Mouse (Mus musculus): ENCODE measurements around the gene Igsf3. TPM values are rescaled to one million over a fixed set of nuclear protein-coding genes. Genes with fewer than 3 reads are reported as not detected.

The Igsf3 gene
- total and polyA plus RNA-seq, 2 experiments from 2014 or later = 84.2 to 102 TPM

- Histone ChIP-seq H3K9ac (replicated peaks; ENCODE audit: low read length, poor library complexity, severe bottlenecking) (peak overlapping the region; percentile 52), H3K9me3 (ENCODE audit: low read length) (no peaks in the 10 kb centered on the region), H3K27me3 (ENCODE audit: insufficient read depth, low read length) (no peaks in the 10 kb centered on the region), H3K4me1 (ENCODE audit: insufficient read depth, low read length) (peaks cover 45% of the 10 kb centered on the region), H3K27ac (ENCODE audit: low read depth, low read length) (no peak overlapping the region; the same call in 1 of the 2 replicates), H3K4me2 (ENCODE audit: low read depth, low read length, poor library complexity, severe bottlenecking) (peak overlapping the region; percentile 86), H3K36me3 (ENCODE audit: insufficient read depth, low read length) (no peaks in the 10 kb centered on the region), H3K4me3 (ENCODE audit: low read depth, low read length) (peak overlapping the region; percentile 90)
- DNase-seq (ENCODE audit: low spot score) (peak; percentile 40), ATAC-seq (ENCODE audit: low FRiP score) (no peak)
- WGBS = 17% methylated on average over 4 of the region's 4 CpGs
- no peak for TF ChIP-seq CTCF (IDR thresholded peaks at IDR 0.05)
Observed at GRCm38 (mm10) chr3:101379789-101380188, 2.9 kb downstream of the Igsf3 start.

- no peak for TF ChIP-seq CTCF (IDR thresholded peaks at IDR 0.05)
- WGBS = 92% methylated on average over 5 of the region's 5 CpGs
- Histone ChIP-seq H3K27me3 (ENCODE audit: insufficient read depth, low read length) (no peaks in the 10 kb centered on the region), H3K4me2 (ENCODE audit: low read depth, low read length, poor library complexity, severe bottlenecking) (peak overlapping the region; percentile 86), H3K27ac (ENCODE audit: low read depth, low read length) (no peak overlapping the region), H3K4me1 (ENCODE audit: insufficient read depth, low read length) (peaks cover 49% of the 10 kb centered on the region), H3K9ac (replicated peaks; ENCODE audit: low read length, poor library complexity, severe bottlenecking) (no peak overlapping the region), H3K36me3 (ENCODE audit: insufficient read depth, low read length) (no peaks in the 10 kb centered on the region), H3K9me3 (ENCODE audit: low read length) (no peaks in the 10 kb centered on the region), H3K4me3 (ENCODE audit: low read depth, low read length) (peak overlapping the region; percentile 90; the same call in 1 of the 2 replicates)
- no peak for ATAC-seq (ENCODE audit: low FRiP score)
- no peak for DNase-seq (ENCODE audit: low spot score)
Observed at GRCm38 (mm10) chr3:101381691-101382090, 4.8 kb downstream of the Igsf3 start.

GRCm38 (mm10) chr3:101382751-101383150 is 5.9 kb downstream of the Igsf3 start:
- DNase-seq (ENCODE audit: low spot score) = no peak
- Histone ChIP-seq H3K4me2 (ENCODE audit: low read depth, low read length, poor library complexity, severe bottlenecking) (peak overlapping the region; percentile 86), H3K36me3 (ENCODE audit: insufficient read depth, low read length) (no peaks in the 10 kb centered on the region), H3K27me3 (ENCODE audit: insufficient read depth, low read length) (no peaks in the 10 kb centered on the region), H3K4me1 (ENCODE audit: insufficient read depth, low read length) (peaks cover 50% of the 10 kb centered on the region), H3K9me3 (ENCODE audit: low read length) (no peaks in the 10 kb centered on the region), H3K4me3 (ENCODE audit: low read depth, low read length) (peak overlapping the region; percentile 13; the same call in 1 of the 2 replicates), H3K27ac (ENCODE audit: low read depth, low read length) (no peak overlapping the region), H3K9ac (replicated peaks; ENCODE audit: low read length, poor library complexity, severe bottlenecking) (no peak overlapping the region)
- no peak for ATAC-seq (ENCODE audit: low FRiP score)
- WGBS = 29% methylated on average over 4 of the region's 4 CpGs
- TF ChIP-seq CTCF (IDR thresholded peaks at IDR 0.05) = no peak

DNA sequence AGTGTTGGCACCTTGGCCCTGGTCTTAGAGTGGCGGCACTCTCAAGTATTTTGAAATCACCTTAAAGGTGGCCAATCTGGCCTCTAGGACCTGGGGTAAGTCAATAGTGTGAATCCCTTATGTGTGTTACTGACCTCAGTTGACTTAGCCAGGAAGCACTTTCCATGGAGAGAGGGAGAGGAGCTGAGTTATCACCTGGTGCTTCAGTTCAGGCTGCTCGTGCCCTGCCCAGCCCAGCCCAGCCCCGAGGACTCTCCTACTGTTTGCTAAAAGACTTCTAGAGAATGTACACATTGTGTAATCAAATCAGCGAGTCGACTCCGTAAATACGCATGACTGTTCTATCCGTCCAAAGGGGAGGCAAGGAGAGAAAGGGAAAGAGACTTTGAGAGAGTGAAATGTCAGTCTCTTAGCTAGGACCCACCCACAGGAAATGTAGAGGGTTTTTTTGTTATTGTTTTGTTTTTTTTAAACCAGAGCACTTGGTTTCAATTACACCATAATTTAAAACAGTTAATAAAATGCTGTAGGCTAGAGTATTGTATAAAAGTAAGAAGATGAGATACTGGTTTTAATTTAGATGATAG is 9.6 kb downstream of the Igsf3 start:
- Histone ChIP-seq H3K9ac (replicated peaks; ENCODE audit: low read length, poor library complexity, severe bottlenecking) (no peak overlapping the region), H3K4me1 (ENCODE audit: insufficient read depth, low read length) (peaks cover 28% of the 10 kb centered on the region), H3K36me3 (ENCODE audit: insufficient read depth, low read length) (no peaks in the 10 kb centered on the region), H3K4me3 (ENCODE audit: low read depth, low read length) (no peak overlapping the region), H3K27me3 (ENCODE audit: insufficient read depth, low read length) (no peaks in the 10 kb centered on the region), H3K4me2 (ENCODE audit: low read depth, low read length, poor library complexity, severe bottlenecking) (0 out of 2 replicates have a peak overlapping the region, but pooled peaks have one; percentile 9), H3K27ac (ENCODE audit: low read depth, low read length) (no peak overlapping the region), H3K9me3 (ENCODE audit: low read length) (no peaks in the 10 kb centered on the region)
- 45% methylated on average over 8 of the region's 8 CpGs for WGBS
- TF ChIP-seq CTCF (IDR thresholded peaks at IDR 0.05) = no peak
- DNase-seq (ENCODE audit: low spot score) = no peak
- no peak for ATAC-seq (ENCODE audit: low FRiP score)

DNA sequence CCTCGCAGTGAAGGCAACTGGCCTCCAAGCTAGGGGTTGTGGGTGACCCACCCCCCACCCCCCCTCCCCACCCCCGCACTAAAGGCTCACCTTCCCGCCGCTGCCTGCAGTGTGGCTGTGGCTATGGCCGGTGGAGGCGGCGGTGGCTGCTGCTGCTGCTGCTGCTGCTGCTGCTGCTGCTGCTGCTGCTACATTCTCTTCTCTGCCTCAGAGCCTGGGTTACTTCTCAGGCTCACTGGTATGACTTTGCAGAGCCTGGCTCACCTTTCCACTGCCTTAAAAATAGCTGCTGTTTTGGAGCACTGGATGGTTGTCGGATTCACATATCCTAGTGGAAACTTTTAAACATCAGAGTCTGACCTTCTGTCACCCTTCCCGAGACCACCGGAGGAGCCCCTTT is 11.0 kb downstream of the Igsf3 start:
- peaks cover 17% of the 10 kb centered on the region for H3K4me1 ChIP-seq (ENCODE audit: insufficient read depth, low read length)
- no peak for TF ChIP-seq CTCF (IDR thresholded peaks at IDR 0.05)
- H3K9me3 ChIP-seq (ENCODE audit: low read length) = no peaks in the 10 kb centered on the region
- no peak overlapping the region for H3K27ac ChIP-seq (ENCODE audit: low read depth, low read length)
- no peaks in the 10 kb centered on the region for H3K27me3 ChIP-seq (ENCODE audit: insufficient read depth, low read length)
- DNase-seq (ENCODE audit: low spot score) (no peak), ATAC-seq (ENCODE audit: low FRiP score) (no peak)
- H3K9ac ChIP-seq (replicated peaks; ENCODE audit: low read length, poor library complexity, severe bottlenecking) = no peak overlapping the region
- no peak overlapping the region for H3K4me3 ChIP-seq (ENCODE audit: low read depth, low read length)
- WGBS = 13% methylated on average over 10 of the region's 10 CpGs
- H3K36me3 ChIP-seq (ENCODE audit: insufficient read depth, low read length) = no peaks in the 10 kb centered on the region
- no peak overlapping the region for H3K4me2 ChIP-seq (ENCODE audit: low read depth, low read length, poor library complexity, severe bottlenecking)

GRCm38 (mm10) chr3:101389566-101389965 is 12.7 kb downstream of the Igsf3 start:
- Histone ChIP-seq H3K36me3 (ENCODE audit: insufficient read depth, low read length) (no peaks in the 10 kb centered on the region), H3K4me1 (ENCODE audit: insufficient read depth, low read length) (peaks cover 19% of the 10 kb centered on the region), H3K27ac (ENCODE audit: low read depth, low read length) (no peak overlapping the region), H3K27me3 (ENCODE audit: insufficient read depth, low read length) (no peaks in the 10 kb centered on the region), H3K9ac (replicated peaks; ENCODE audit: low read length, poor library complexity, severe bottlenecking) (no peak overlapping the region), H3K9me3 (ENCODE audit: low read length) (no peaks in the 10 kb centered on the region), H3K4me3 (ENCODE audit: low read depth, low read length) (no peak overlapping the region), H3K4me2 (ENCODE audit: low read depth, low read length, poor library complexity, severe bottlenecking) (no peak overlapping the region)
- no peak for DNase-seq (ENCODE audit: low spot score)
- WGBS = 74% methylated on average over 3 of the region's 3 CpGs
- TF ChIP-seq CTCF (IDR thresholded peaks at IDR 0.05) = no peak
- ATAC-seq (ENCODE audit: low FRiP score) = no peak

All from midbrain, postnatal 0 days (tissue).